Mouse (Mus musculus): Measurements from ENCODE around the gene Atp2a2.

DNA sequence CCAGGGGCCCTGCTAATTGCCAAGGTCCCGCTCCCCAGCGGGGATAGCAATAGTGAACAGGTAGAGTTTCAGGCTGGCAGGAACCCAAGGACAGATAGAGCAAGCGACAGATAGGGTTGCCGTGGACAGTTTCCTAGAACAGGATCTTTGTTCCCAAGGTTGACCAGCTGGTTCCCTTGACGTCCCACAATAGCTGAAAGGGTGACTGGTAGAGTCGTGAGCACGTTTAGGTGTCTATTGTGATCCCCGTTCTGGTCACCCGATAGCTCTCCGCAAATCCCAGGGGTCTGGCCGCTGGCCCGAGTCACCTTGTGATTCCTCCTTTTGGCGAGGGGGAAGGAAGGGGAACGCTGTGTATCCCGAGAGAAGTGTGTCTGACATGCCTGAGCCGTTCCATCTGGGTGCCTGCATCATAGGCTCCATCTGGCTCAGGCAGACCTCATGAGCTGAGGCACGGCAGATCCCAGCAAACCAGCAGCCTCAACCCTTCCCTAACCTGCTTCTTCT is 8.7 kb upstream of the Atp2a2 start:
- TF ChIP-seq POLR2A (IDR thresholded peaks at IDR 0.05; ENCODE audit: borderline replicate concordance, extremely low read depth, insufficient read depth, insufficient read length, poor library complexity, severe bottlenecking) (no peak), CTCF (IDR thresholded peaks at IDR 0.05; ENCODE audit: borderline replicate concordance, extremely low read depth, insufficient read depth, insufficient read length) (no peak)
